Mouse (Mus musculus) spleen, adult 2 months (tissue): ENCODE measurements around the gene Tmem203. TPM values are rescaled to one million over a fixed set of nuclear protein-coding genes. Genes with fewer than 3 reads are reported as not detected.

ENCODE experiments used
- DNase-seq, 2 experiments: peaks; one replicate each; pipeline versions ENCODE4 v3.0.0 to v3.0.0-alpha.2; 2012 to 2021; ENCODE audit warnings: low spot score in 2 of 2, low read depth in 1 of 2
- H3K27ac ChIP-seq: fragments of 200-500 bp; 2 replicates; pipeline ENCODE4 v1.5.1; 2012; ENCODE audit warnings: low read length, inconsistent platforms; ENCODE audit not compliant: insufficient read depth
- H3K27me3 ChIP-seq: fragments of 200-500 bp; 2 replicates; pipeline ENCODE4 v1.6.1; 2012; ENCODE audit warnings: mild to moderate bottlenecking, moderate library complexity, low read length, inconsistent platforms; ENCODE audit not compliant: control insufficient read depth, insufficient read depth
- H3K36me3 ChIP-seq: fragments of 200-500 bp; 2 replicates; pipeline ENCODE4 v1.6.1; 2012; ENCODE audit warnings: mild to moderate bottlenecking, low read length, inconsistent platforms; ENCODE audit not compliant: control insufficient read depth, insufficient read depth
- H3K4me1 ChIP-seq: fragments of 200-500 bp; 2 replicates; pipeline ENCODE4 v1.6.1; 2011; ENCODE audit warnings: inconsistent platforms; ENCODE audit not compliant: control insufficient read depth, insufficient read depth, insufficient read length
- H3K4me3 ChIP-seq: fragments of 200-500 bp; 2 replicates; pipeline ENCODE4 v1.5.1; 2011; ENCODE audit warnings: mild to moderate bottlenecking, inconsistent platforms; ENCODE audit not compliant: insufficient read depth, insufficient read length; ENCODE audit errors: extremely low read depth
- CTCF ChIP-seq: fragments of 200-500 bp; IDR thresholded peaks from 2 replicates; pipeline ENCODE4 v1.5.1; 2011; ENCODE audit warnings: mild to moderate bottlenecking, inconsistent platforms; ENCODE audit not compliant: insufficient read depth, insufficient read length, insufficient replicate concordance; ENCODE audit errors: extremely low read depth
- POLR2A ChIP-seq: fragments of 200-500 bp; IDR thresholded peaks from 2 replicates; pipeline ENCODE4 v1.6.1; 2011; ENCODE audit warnings: low read depth, low read length, inconsistent platforms
- WGBS: fragments of 180-500 bp; shearing (Covaris S2); methylation state at CpG from one replicate; pipeline ENCODE4 v1.1.7; 2018; 5-methylcytosine and 5-hydroxymethylcytosine counted together
- polyA plus RNA-seq: library from polyadenylated mRNA; depleted of rRNA; stranded (reverse); fragments of >200 nt; gene quantifications from 2 replicates; pipeline ENCODE4 v1.2.3, GENCODE M21; 2012

Tmem203 gene
- polyA plus RNA-seq, 1 experiment: 44.4 TPM

- H3K27me3 ChIP-seq: no peaks in the 10 kb centered on the region
- under 1% methylated on average over 82 of the region's 82 CpGs for WGBS
- TF ChIP-seq CTCF (no peak), POLR2A (no peak)
- peak overlapping the region; percentile 65 for H3K27ac ChIP-seq
- DNase-seq: peak in 1 of 2 experiments; percentile 33
- H3K4me3 ChIP-seq: peak overlapping the region; percentile 71
- H3K4me1 ChIP-seq: peaks cover 20% of the 10 kb centered on the region
- no peaks in the 10 kb centered on the region for H3K36me3 ChIP-seq
These were observed 7.8 kb downstream of the Tmem203 start for GRCm38 (mm10) chr2:25262795-25263622.

DNA sequence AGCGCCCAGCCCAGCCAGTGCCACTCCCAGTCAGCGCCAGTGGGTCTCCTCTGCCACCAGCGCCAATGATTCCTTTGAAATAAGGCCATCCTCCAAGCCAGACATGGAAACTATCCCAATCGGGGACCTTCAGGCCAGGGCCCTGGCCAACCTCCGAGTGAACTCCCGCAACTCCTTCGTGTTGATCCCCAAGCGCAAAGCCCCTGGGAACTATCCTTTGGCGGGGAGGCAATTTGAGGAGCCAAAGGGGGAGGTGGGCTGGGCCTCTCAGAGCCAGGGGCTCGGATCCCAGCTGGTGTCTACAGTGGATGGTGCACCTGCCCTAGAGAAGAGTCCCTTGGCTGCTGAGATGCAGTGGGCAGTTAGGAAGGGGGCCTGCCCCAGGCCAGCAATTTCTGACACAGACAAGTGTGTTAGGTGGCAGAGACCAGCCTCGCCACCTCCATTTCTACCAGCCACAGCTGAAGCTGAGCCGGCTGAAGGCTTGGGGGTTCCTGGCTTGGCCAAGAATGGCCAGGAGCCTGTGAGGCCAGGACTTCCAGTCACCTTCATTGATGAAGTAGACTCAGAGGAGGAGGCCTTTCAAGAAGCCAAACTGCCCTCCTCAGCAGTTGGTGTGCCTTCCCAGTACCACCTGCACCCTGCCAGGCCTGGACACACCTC is 8.5 kb downstream of the Tmem203 start:
- no peak for DNase-seq
- 52% methylated on average over 12 of the region's 12 CpGs for WGBS
- no peak for TF ChIP-seq CTCF
- no peak for TF ChIP-seq POLR2A
- H3K36me3 ChIP-seq: no peaks in the 10 kb centered on the region; the same call in 1 of the 2 replicates
- no peak overlapping the region for H3K27ac ChIP-seq
- peak overlapping the region; percentile 71; the same call in 1 of the 2 replicates for H3K4me3 ChIP-seq
- peaks cover 20% of the 10 kb centered on the region for H3K4me1 ChIP-seq
- no peaks in the 10 kb centered on the region for H3K27me3 ChIP-seq

GRCm38 (mm10) chr2:25264286-25264660 is 9.0 kb downstream of the Tmem203 start:
- 78% methylated on average over 5 of the region's 5 CpGs for WGBS

DNA sequence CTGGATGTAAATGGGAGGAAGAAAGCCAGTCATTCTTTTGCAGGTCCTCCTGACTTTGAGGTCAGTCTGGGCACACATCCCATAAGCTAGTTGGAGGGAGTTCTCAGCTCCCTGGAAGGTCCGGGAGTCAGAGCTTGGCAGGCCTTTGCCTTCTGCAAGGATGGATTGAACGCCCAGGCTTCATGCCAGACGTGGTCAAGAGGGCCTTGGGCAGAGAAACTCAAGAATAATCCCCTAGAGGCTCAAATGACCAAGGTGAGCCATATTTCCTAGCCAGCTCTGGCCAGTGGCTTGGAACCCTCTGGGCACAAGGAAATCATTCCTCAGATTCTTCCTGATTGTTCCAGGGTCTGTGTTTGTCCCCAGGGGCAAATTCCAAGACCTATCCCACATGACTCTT is 9.6 kb downstream of the Tmem203 start:
- TF ChIP-seq POLR2A (no peak), CTCF (no peak)
- Histone ChIP-seq H3K27ac (no peak overlapping the region), H3K4me1 (peaks cover 20% of the 10 kb centered on the region), H3K27me3 (no peaks in the 10 kb centered on the region), H3K36me3 (peaks cover 3% of the 10 kb centered on the region), H3K4me3 (no peak overlapping the region)
- 75% methylated on average over 3 of the region's 3 CpGs for WGBS
- no peak for DNase-seq

More at GRCm38 (mm10) chr2:25264286-25264660, 9.0 kb downstream of the Tmem203 start:
- H3K27ac ChIP-seq: no peak overlapping the region
- no peak for DNase-seq
- peaks cover 20% of the 10 kb centered on the region for H3K4me1 ChIP-seq
- no peak overlapping the region for H3K4me3 ChIP-seq
- no peaks in the 10 kb centered on the region for H3K27me3 ChIP-seq
- H3K36me3 ChIP-seq: no peaks in the 10 kb centered on the region; the same call in none of the 2 replicates
- TF ChIP-seq POLR2A (no peak), CTCF (no peak)

GRCm38 (mm10) chr2:25265897-25266656 is 10.8 kb downstream of the Tmem203 start:
- H3K4me1 ChIP-seq: peaks cover 20% of the 10 kb centered on the region
- 0 out of 2 replicates have a peak overlapping the region, but pooled peaks have one; percentile 1 for H3K27ac ChIP-seq
- H3K36me3 ChIP-seq: peaks cover 5% of the 10 kb centered on the region
- H3K27me3 ChIP-seq: no peaks in the 10 kb centered on the region
- no peak for DNase-seq
- 47% methylated on average over 6 of the region's 6 CpGs for WGBS
- no peak overlapping the region for H3K4me3 ChIP-seq
- TF ChIP-seq POLR2A: no peak
- no peak for TF ChIP-seq CTCF

DNA sequence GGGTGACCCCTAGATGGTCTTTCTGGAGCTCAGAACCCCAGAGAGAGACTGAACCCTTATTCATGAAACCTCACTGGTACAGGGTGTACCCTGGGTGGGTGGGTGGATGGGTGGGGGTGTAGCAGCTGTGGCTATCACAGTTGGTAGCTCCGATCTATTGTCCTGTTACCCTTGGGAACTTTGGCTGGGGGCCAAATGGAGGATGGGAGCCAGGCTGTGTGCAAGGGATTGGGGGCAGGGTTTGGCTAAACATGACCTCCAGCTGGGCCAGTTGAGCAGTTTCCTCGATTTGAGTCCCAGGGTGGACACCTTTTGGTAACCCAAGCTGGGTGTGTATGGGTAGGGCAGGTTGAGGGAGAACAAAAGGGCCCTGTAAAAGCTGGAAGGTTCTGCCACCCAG is 11.5 kb downstream of the Tmem203 start:
- WGBS: 61% methylated on average over 2 of the region's 2 CpGs
- H3K4me3 ChIP-seq: no peak overlapping the region
- H3K27me3 ChIP-seq: no peaks in the 10 kb centered on the region
- no peak overlapping the region for H3K27ac ChIP-seq
- H3K4me1 ChIP-seq: peaks cover 20% of the 10 kb centered on the region
- peaks cover 5% of the 10 kb centered on the region for H3K36me3 ChIP-seq
- no peak for DNase-seq
- TF ChIP-seq CTCF: no peak
- TF ChIP-seq POLR2A: no peak

- no peak for DNase-seq
- Histone ChIP-seq H3K4me1 (peaks cover 20% of the 10 kb centered on the region), H3K27me3 (no peaks in the 10 kb centered on the region), H3K36me3 (peaks cover 5% of the 10 kb centered on the region), H3K27ac (no peak overlapping the region), H3K4me3 (no peak overlapping the region)
- no peak for TF ChIP-seq CTCF
- no peak for TF ChIP-seq POLR2A
These were observed 12.0 kb downstream of the Tmem203 start for GRCm38 (mm10) chr2:25267241-25267640.
